Mouse (Mus musculus): Measurements from ENCODE around the gene Myocd. TPM values are rescaled to one million over a fixed set of nuclear protein-coding genes. Genes with fewer than 3 reads are reported as not detected.

The Myocd gene
- polyA plus RNA-seq, 1 experiment from 2014 or later, result 26.5 TPM

DNA sequence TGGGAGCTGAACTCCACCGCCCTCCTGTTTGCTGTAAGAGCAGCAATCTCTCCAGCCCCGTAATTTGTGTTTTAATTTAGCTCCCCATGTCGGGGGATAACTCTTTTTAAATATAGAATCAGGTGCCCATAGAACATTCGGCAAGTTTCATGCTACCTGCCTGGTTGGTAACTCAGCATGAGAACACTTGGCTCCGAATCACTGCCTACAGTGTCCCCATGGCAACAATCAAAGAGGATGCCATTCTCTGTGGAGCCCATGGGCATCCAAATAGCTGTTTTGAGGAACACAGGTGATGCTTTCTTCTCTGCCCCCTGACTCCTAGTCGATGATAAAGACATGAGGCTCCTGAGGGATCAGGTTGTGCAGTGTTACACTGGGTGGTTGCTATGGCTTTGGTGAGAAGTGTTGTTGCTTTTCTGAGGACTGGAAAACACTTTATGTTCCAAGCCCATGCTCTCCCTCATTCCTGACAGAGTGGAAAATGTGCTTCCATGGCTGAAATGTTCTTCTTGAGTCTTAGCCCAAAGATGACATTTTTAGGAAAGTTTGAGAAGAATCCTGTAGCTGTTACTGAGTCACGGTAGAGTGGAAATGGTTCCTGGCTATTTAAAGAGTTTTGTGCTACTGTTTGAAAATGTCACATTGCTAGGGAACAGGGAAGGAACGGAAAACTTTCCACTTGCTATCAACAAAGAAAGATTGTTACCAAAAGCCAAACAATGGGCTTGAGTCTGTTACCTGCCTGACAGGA lies 23.3 kb downstream of the Myocd start:
- WGBS, result 77% methylated on average over 8 of the region's 8 CpGs
- no peaks in the 10 kb centered on the region for H3K27me3 ChIP-seq (ENCODE audit: insufficient read depth, low read length)
- H3K9ac ChIP-seq, result no peak overlapping the region
- TF ChIP-seq CTCF (IDR thresholded peaks at IDR 0.05; ENCODE audit: low read depth), result no peak
- H3K4me2 ChIP-seq, result no peak overlapping the region
- no peak overlapping the region for H3K27ac ChIP-seq (ENCODE audit: low read depth)
- no peak for ATAC-seq (ENCODE audit: insufficient read depth)
- no peaks in the 10 kb centered on the region for H3K9me3 ChIP-seq (ENCODE audit: low read depth, low read length)
- no peak overlapping the region for H3K4me3 ChIP-seq (ENCODE audit: low read depth, low read length)
- H3K36me3 ChIP-seq (ENCODE audit: insufficient read depth), result no peaks in the 10 kb centered on the region
- H3K4me1 ChIP-seq (ENCODE audit: insufficient read depth), result no peaks in the 10 kb centered on the region
- no peak for DNase-seq

DNA sequence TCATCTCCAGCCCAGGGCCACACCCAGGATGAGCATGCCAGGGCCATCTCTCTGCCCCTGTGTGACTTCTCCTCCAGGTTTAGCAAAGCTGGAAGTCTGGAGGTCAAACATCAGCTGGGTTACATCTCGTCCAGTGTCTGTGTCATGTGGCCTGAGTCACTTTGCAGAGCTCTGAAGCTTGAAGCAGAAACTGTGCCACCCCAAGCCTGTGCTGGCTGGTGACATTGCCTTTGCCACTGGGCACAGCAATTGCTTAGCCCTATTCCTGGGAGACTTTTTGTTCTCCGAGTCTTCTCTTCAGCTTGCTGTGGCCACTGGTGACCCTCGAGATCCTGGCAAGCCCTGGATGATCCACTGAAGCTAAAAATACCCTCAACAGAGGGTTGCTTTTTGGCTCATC lies 26.2 kb downstream of the Myocd start:
- Histone ChIP-seq H3K4me2 (no peak overlapping the region), H3K4me1 (ENCODE audit: insufficient read depth) (no peaks in the 10 kb centered on the region; the same call in 1 of the 2 replicates), H3K27ac (ENCODE audit: low read depth) (no peak overlapping the region), H3K27me3 (ENCODE audit: insufficient read depth, low read length) (no peaks in the 10 kb centered on the region), H3K9me3 (ENCODE audit: low read depth, low read length) (no peaks in the 10 kb centered on the region), H3K9ac (no peak overlapping the region), H3K36me3 (ENCODE audit: insufficient read depth) (no peaks in the 10 kb centered on the region), H3K4me3 (ENCODE audit: low read depth, low read length) (no peak overlapping the region)
- no peak for TF ChIP-seq CTCF (IDR thresholded peaks at IDR 0.05; ENCODE audit: low read depth)
- ATAC-seq (ENCODE audit: insufficient read depth) (no peak), DNase-seq (no peak)
- 70% methylated on average over 3 of the region's 3 CpGs for WGBS

DNA sequence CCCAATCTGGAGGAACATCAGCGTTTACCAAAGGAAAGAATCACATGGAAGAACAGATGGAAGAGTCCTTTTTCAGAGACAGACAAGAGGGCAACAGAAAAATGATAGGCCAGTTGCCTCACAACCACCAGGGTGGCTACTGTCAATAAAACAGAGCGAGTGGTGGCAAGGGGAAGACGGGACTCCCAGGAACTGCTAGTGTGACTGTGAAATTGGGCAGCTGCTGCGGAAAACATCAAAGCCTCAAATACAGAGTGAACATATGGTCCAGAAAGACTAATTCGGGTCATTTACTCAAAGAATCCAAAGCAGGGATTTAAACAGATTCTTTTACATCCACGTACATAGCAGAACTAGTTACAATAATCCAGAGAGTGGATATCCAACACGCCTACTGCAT lies 29.3 kb downstream of the Myocd start:
- peak; percentile 66 for DNase-seq
- H3K9ac ChIP-seq, result no peak overlapping the region
- no peaks in the 10 kb centered on the region for H3K9me3 ChIP-seq (ENCODE audit: low read depth, low read length)
- no peaks in the 10 kb centered on the region for H3K27me3 ChIP-seq (ENCODE audit: insufficient read depth, low read length)
- no peak for TF ChIP-seq CTCF (IDR thresholded peaks at IDR 0.05; ENCODE audit: low read depth)
- H3K4me2 ChIP-seq, result no peak overlapping the region
- no peak for ATAC-seq (ENCODE audit: insufficient read depth)
- H3K36me3 ChIP-seq (ENCODE audit: insufficient read depth), result no peaks in the 10 kb centered on the region
- no peak overlapping the region for H3K4me3 ChIP-seq (ENCODE audit: low read depth, low read length)
- WGBS, result 42% methylated on average over 7 of the region's 7 CpGs
- H3K4me1 ChIP-seq (ENCODE audit: insufficient read depth), result no peaks in the 10 kb centered on the region; the same call in 1 of the 2 replicates
- H3K27ac ChIP-seq (ENCODE audit: low read depth), result no peak overlapping the region

DNA sequence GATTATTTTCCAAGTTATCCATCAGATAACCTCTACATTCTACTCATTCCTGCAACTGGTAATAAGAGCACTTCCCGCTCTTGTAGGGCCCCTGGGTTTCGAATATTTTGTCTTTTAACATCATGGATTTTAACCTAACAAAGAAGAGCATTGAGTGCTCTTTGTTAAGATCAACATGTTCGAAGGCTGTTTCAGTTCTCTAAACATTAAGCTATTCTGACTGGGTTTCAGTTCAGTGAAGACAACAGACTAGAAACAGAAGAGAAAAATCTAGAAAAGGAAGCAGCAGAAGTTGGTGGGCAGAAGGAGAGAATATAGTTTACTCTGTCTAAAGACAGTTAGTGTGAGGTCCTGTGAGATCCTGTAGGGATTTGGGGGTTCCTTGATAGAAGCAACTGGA lies 31.9 kb downstream of the Myocd start:
- no peak overlapping the region for H3K4me3 ChIP-seq (ENCODE audit: low read depth, low read length)
- WGBS, result 62% methylated on average over 3 of the region's 3 CpGs
- no peaks in the 10 kb centered on the region; the same call in 1 of the 2 replicates for H3K4me1 ChIP-seq (ENCODE audit: insufficient read depth)

DNA sequence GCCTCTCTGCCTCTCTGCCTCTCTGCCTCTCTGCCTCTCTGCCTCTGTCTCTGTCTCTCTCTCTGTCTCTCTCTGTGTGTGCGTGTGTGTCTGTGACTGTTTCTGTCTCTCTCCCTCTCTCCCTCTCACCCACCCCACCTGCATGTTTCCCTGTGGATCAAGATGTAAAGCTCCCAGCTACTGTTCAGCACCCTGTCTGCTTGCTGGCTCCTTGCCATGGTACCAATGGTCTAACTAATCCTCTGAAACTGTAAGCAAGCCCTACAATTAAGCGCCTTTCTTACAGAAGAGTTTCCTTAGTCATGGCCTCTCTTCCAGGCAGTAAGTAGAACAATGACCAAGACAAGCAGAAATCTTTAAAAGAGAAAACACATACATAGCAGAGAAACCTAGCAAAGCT lies 32.9 kb downstream of the Myocd start:
- DNase-seq (no peak), ATAC-seq (ENCODE audit: insufficient read depth) (no peak)
- Histone ChIP-seq H3K9me3 (ENCODE audit: low read depth, low read length) (no peaks in the 10 kb centered on the region), H3K27ac (ENCODE audit: low read depth) (no peak overlapping the region), H3K36me3 (ENCODE audit: insufficient read depth) (no peaks in the 10 kb centered on the region), H3K4me2 (no peak overlapping the region), H3K27me3 (ENCODE audit: insufficient read depth, low read length) (no peaks in the 10 kb centered on the region), H3K4me1 (ENCODE audit: insufficient read depth) (no peaks in the 10 kb centered on the region; the same call in 1 of the 2 replicates), H3K4me3 (ENCODE audit: low read depth, low read length) (no peak overlapping the region), H3K9ac (no peak overlapping the region)
- TF ChIP-seq CTCF (IDR thresholded peaks at IDR 0.05; ENCODE audit: low read depth), result no peak
- WGBS, result 83% methylated on average over 2 of the region's 2 CpGs

More for the DNA sequence above, 31.9 kb downstream of the Myocd start:
- DNase-seq, result no peak
- no peak for TF ChIP-seq CTCF (IDR thresholded peaks at IDR 0.05; ENCODE audit: low read depth)
- no peak for ATAC-seq (ENCODE audit: insufficient read depth)
- no peaks in the 10 kb centered on the region for H3K27me3 ChIP-seq (ENCODE audit: insufficient read depth, low read length)
- H3K27ac ChIP-seq (ENCODE audit: low read depth), result no peak overlapping the region
- no peak overlapping the region for H3K4me2 ChIP-seq
- H3K36me3 ChIP-seq (ENCODE audit: insufficient read depth), result no peaks in the 10 kb centered on the region
- no peaks in the 10 kb centered on the region for H3K9me3 ChIP-seq (ENCODE audit: low read depth, low read length)
- no peak overlapping the region for H3K9ac ChIP-seq

DNA sequence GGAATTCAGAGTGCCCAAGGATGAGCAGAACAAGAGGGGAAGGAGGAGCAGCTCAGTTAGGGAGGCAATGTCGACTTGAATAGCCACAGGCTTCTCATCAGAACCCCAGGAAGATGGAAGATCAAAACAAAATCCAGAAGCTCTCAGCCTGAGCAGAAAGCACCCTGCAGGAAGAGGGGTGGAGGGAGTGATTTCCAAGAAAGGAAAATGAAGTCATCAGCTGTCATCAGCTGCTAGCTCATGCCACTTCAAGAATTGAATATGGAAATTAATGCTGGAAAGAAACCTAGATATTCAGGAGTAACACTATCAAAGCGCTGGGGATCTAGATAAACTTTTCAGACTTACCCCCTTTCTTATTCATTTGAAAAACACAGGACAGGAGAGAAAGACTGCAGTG lies 34.4 kb downstream of the Myocd start:
- H3K27ac ChIP-seq (ENCODE audit: low read depth), result no peak overlapping the region
- H3K36me3 ChIP-seq (ENCODE audit: insufficient read depth), result no peaks in the 10 kb centered on the region
- H3K4me1 ChIP-seq (ENCODE audit: insufficient read depth), result no peaks in the 10 kb centered on the region; the same call in 1 of the 2 replicates
- H3K9ac ChIP-seq, result no peak overlapping the region
- H3K27me3 ChIP-seq (ENCODE audit: insufficient read depth, low read length), result no peaks in the 10 kb centered on the region
- H3K9me3 ChIP-seq (ENCODE audit: low read depth, low read length), result no peaks in the 10 kb centered on the region
- H3K4me3 ChIP-seq (ENCODE audit: low read depth, low read length), result no peak overlapping the region
- ATAC-seq (ENCODE audit: insufficient read depth) (no peak), DNase-seq (no peak)
- WGBS, result 47% methylated on average over 2 of the region's 2 CpGs
- TF ChIP-seq CTCF (IDR thresholded peaks at IDR 0.05; ENCODE audit: low read depth), result no peak
- no peak overlapping the region for H3K4me2 ChIP-seq

DNA sequence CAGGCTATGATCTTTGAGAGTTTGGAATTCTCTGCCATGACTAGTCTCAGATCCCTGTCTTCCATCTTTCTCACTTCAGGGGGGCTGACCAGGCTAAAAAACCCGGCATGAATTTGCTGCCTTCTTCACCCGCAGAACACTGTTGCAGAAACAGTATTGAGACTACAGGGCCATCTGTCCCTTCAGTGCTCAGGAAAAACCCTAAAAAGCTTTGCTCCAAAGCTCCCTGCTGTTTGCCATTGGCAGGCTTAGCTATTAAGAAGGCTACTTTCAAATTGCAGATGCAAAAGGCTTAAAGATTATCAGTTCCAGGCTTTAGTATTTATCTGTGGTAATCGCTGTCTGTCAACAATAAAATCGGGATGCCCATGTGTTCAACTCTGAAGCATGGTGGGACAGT lies 38.0 kb downstream of the Myocd start:
- DNase-seq (no peak), ATAC-seq (ENCODE audit: insufficient read depth) (no peak)
- H3K9me3 ChIP-seq (ENCODE audit: low read depth, low read length), result no peaks in the 10 kb centered on the region
- H3K4me3 ChIP-seq (ENCODE audit: low read depth, low read length), result no peak overlapping the region
- H3K27me3 ChIP-seq (ENCODE audit: insufficient read depth, low read length), result no peaks in the 10 kb centered on the region
- H3K9ac ChIP-seq, result no peak overlapping the region
- H3K4me1 ChIP-seq (ENCODE audit: insufficient read depth), result no peaks in the 10 kb centered on the region
- H3K27ac ChIP-seq (ENCODE audit: low read depth), result no peak overlapping the region
- H3K4me2 ChIP-seq, result no peak overlapping the region
- H3K36me3 ChIP-seq (ENCODE audit: insufficient read depth), result no peaks in the 10 kb centered on the region
- 68% methylated on average over 4 of the region's 4 CpGs for WGBS
- no peak for TF ChIP-seq CTCF (IDR thresholded peaks at IDR 0.05; ENCODE audit: low read depth)

Measured in lung, embryonic 14.5 days (tissue).